Mouse (Mus musculus) forebrain, embryonic 11.5 days (tissue): Measurements from ENCODE around the gene Usp10. TPM values are rescaled to one million over a fixed set of nuclear protein-coding genes. Genes with fewer than 3 reads are reported as not detected.

Experiments used
- ATAC-seq: fragments of 200-750 bp; cut with Nextera tagmentation; replicated peaks from 2 replicates; pipeline ENCODE4 v1.8.0; 2017; ENCODE audit warnings: moderate TSS enrichment; ENCODE audit not compliant: low FRiP score
- DNase-seq: peaks from one replicate; pipeline ENCODE4 v3.0.0-alpha.2; 2017; ENCODE audit warnings: low spot score
- H3K27ac ChIP-seq: fragments of 300-500 bp; sonication (generic); 2 replicates; pipeline ENCODE4 v1.5.1; 2014; ENCODE audit warnings: low read depth, low read length
- H3K27me3 ChIP-seq: fragments of 300-500 bp; sonication (generic); 2 replicates; pipeline ENCODE4 v1.6.1; 2014; ENCODE audit warnings: mild to moderate bottlenecking, low read length, mixed read lengths; ENCODE audit not compliant: control insufficient read depth, insufficient read depth
- H3K36me3 ChIP-seq: fragments of 300-500 bp; sonication (generic); 2 replicates; pipeline ENCODE4 v1.6.1; 2014; ENCODE audit warnings: mild to moderate bottlenecking, low read length, moderate library complexity, mixed read lengths; ENCODE audit not compliant: control insufficient read depth, insufficient read depth
- H3K4me1 ChIP-seq: fragments of 300-500 bp; sonication (generic); replicated peaks from 2 replicates; pipeline ENCODE4 v1.6.1; 2014; ENCODE audit warnings: low read length, mixed read lengths; ENCODE audit not compliant: control insufficient read depth, insufficient read depth
- H3K4me2 ChIP-seq: fragments of 300-500 bp; sonication (generic); 2 replicates; pipeline ENCODE4 v1.6.1; 2014; ENCODE audit warnings: low read depth, mild to moderate bottlenecking, low read length, moderate library complexity, mixed read lengths; ENCODE audit not compliant: severe bottlenecking
- H3K4me3 ChIP-seq: fragments of 300-500 bp; sonication (generic); 2 replicates; pipeline ENCODE4 v1.5.1; 2014; ENCODE audit warnings: low read depth, low read length
- H3K9ac ChIP-seq: fragments of 300-500 bp; sonication (generic); 2 replicates; pipeline ENCODE4 v1.6.1; 2014; ENCODE audit warnings: low read length
- H3K9me3 ChIP-seq: fragments of 300-500 bp; sonication (generic); 2 replicates; pipeline ENCODE4 v1.6.1; 2016; ENCODE audit warnings: low read length, mixed read lengths; ENCODE audit not compliant: control insufficient read depth
- WGBS: fragments of 180-500 bp; shearing (Covaris S2); extraction: QIAGEN DNeasy Blood & Tissue Kit; methylation state at CpG from one replicate; pipeline ENCODE4 v1.1.7; 2014; 5-methylcytosine and 5-hydroxymethylcytosine counted together
- polyA plus RNA-seq: library from polyadenylated mRNA; unstranded; fragments of >200 nt; fragmentation: Nextera tagmentation; extraction: Ambion mirVana; gene quantifications from 2 replicates; pipeline ENCODE4 v1.2.1, GENCODE M21; 2014

Usp10 gene
- polyA plus RNA-seq, 1 experiment from 2014 or later: 209 TPM

DNA sequence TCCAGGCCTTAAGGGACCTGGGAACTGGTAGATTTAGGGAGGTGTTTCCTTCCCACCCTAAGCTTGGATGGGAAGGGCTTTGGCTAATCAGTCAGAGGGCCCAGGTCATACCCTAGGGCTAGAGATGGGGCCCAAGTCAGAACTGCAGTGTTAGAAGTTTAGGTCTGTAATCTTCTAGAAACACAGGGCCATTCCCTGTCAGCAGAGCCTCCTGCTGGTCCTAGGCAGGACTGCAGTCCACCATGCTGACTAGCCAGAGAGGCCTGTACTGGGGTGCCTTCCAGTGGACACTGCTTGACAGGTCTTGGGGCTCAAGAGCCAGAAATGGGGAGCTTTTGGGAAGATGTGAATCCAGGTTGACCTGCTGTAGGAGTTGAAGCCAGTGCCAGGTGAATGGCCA, 73.9 kb downstream of the Usp10 start:
- H3K9me3 ChIP-seq: no peaks in the 10 kb centered on the region
- H3K9ac ChIP-seq: no peak overlapping the region
- no peaks in the 10 kb centered on the region for H3K4me1 ChIP-seq
- DNase-seq: no peak
- no peaks in the 10 kb centered on the region for H3K36me3 ChIP-seq
- ATAC-seq: no peak
- no peak overlapping the region for H3K27ac ChIP-seq
- no peak overlapping the region for H3K4me3 ChIP-seq
- no peaks in the 10 kb centered on the region for H3K27me3 ChIP-seq
- no peak overlapping the region for H3K4me2 ChIP-seq

DNA sequence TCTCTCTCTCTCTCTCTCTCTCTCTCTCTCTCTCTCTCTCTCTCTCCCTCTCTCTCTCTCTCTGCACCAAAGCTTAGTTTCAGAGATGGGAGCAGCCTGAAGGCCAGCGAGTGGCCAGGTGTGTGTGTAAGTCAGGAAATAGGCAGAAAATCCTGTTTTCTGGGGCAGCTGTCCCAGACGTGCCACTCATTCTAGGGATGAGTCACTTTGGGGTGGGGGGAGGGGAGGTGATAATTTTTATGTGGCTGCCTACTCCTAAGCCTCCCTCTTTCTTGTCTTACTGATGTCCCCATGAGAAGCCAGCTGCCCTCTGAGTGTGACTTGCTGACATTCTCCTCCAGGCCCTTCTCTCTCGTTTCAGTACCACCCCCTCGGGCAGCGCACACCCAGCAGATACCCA, 76.0 kb downstream of the Usp10 start:
- Histone ChIP-seq H3K27ac (no peak overlapping the region), H3K36me3 (no peaks in the 10 kb centered on the region), H3K9me3 (no peaks in the 10 kb centered on the region), H3K4me3 (no peak overlapping the region), H3K27me3 (no peaks in the 10 kb centered on the region), H3K4me2 (no peak overlapping the region), H3K4me1 (no peaks in the 10 kb centered on the region), H3K9ac (no peak overlapping the region)
- WGBS: 79% methylated on average over 5 of the region's 5 CpGs
- no peak for DNase-seq
- no peak for ATAC-seq

DNA sequence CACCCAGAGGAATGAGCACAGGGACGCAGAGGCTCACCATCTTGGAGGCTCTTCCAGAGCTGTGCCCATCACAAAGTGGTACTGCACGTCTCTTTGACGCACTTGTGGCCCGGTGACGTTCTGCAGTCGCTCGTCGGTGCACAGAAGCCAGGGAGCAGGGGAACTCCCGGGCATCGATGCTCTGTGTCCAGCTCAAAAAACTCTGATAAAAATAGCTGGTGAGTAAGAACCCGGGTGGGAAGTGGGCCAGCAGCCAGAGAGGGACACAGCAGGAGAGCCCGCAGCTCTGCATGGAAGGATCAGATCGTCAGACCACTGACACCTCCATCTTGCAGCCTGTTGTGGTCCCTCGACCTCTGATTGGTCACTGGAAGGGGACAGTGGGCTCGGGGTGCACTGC, 77.9 kb downstream of the Usp10 start:
- WGBS: 76% methylated on average over 15 of the region's 15 CpGs

GRCm38 (mm10) chr8:119992249-119992648, 82.1 kb downstream of the Usp10 start, which contains the start of gene Crispld2:
Gene Crispld2 (plus strand): TSS chr8:119992438.
- H3K27me3 ChIP-seq: peaks cover 17% of the 10 kb centered on the region
- 0 out of 2 replicates have a peak within 1 kb of the TSS, but pooled peaks have one; percentile 37 for H3K9ac ChIP-seq
- 0% methylated on average over 25 of the region's 25 CpGs for WGBS

More for the DNA sequence above, 77.9 kb downstream of the Usp10 start:
- peaks cover 4% of the 10 kb centered on the region; the same call in 1 of the 2 replicates for H3K4me1 ChIP-seq
- no peak overlapping the region for H3K4me2 ChIP-seq
- H3K4me3 ChIP-seq: no peak overlapping the region
- peaks cover 13% of the 10 kb centered on the region; the same call in 1 of the 2 replicates for H3K27me3 ChIP-seq
- ATAC-seq (no peak), DNase-seq (no peak)
- no peak overlapping the region for H3K9ac ChIP-seq
- H3K36me3 ChIP-seq: no peaks in the 10 kb centered on the region
- H3K27ac ChIP-seq: no peak overlapping the region
- no peaks in the 10 kb centered on the region for H3K9me3 ChIP-seq

GRCm38 (mm10) chr8:119994114-119994513, 84.0 kb downstream of the Usp10 start:
- no peak overlapping the region for H3K4me3 ChIP-seq
- no peaks in the 10 kb centered on the region for H3K36me3 ChIP-seq
- H3K9me3 ChIP-seq: no peaks in the 10 kb centered on the region
- peaks cover 17% of the 10 kb centered on the region for H3K27me3 ChIP-seq
- H3K4me2 ChIP-seq: no peak overlapping the region
- 86% methylated on average over 7 of the region's 7 CpGs for WGBS
- DNase-seq (no peak), ATAC-seq (no peak)
- no peak overlapping the region for H3K27ac ChIP-seq
- no peak overlapping the region for H3K9ac ChIP-seq
- H3K4me1 ChIP-seq: peaks cover 4% of the 10 kb centered on the region; the same call in 1 of the 2 replicates

More at GRCm38 (mm10) chr8:119992249-119992648, 82.1 kb downstream of the Usp10 start, which contains the start of gene Crispld2:
- H3K4me1 ChIP-seq: peaks cover 4% of the 10 kb centered on the region; the same call in 1 of the 2 replicates
- no peaks in the 10 kb centered on the region for H3K9me3 ChIP-seq
- DNase-seq (peak; percentile 93), ATAC-seq (peak; percentile 92)
- H3K4me2 ChIP-seq: peak within 1 kb of the TSS; percentile 60
- no peak within 1 kb of the TSS for H3K27ac ChIP-seq
- no peaks in the 10 kb centered on the region for H3K36me3 ChIP-seq
- H3K4me3 ChIP-seq: peak within 1 kb of the TSS; percentile 29

DNA sequence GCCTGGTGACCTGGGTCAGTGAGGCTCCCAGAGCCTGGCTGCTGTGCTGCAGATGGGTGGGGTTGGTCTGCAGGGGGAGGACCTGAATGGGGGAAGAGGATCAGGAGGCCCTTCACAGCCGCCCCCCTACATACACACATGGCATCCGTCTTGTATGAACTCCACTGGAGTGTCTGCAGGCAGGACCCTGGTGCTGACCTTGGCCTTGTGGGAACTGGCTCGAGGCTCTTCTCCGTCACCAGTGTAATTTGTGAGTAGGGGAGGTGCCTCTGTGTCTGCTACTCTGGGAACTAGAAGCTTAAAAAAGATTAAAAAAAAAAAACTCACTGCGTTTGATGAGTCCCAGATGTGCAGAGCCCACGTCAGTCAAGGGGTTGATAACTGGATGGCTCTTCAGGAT, 84.4 kb downstream of the Usp10 start:
- Histone ChIP-seq H3K4me1 (peaks cover 4% of the 10 kb centered on the region; the same call in 1 of the 2 replicates), H3K4me2 (no peak overlapping the region), H3K9ac (no peak overlapping the region), H3K27ac (no peak overlapping the region), H3K27me3 (peaks cover 17% of the 10 kb centered on the region), H3K36me3 (no peaks in the 10 kb centered on the region), H3K4me3 (no peak overlapping the region), H3K9me3 (no peaks in the 10 kb centered on the region)
- 69% methylated on average over 6 of the region's 6 CpGs for WGBS
- DNase-seq (no peak), ATAC-seq (no peak)

- Histone ChIP-seq H3K9ac (no peak overlapping the region), H3K9me3 (no peaks in the 10 kb centered on the region), H3K4me3 (no peak overlapping the region), H3K4me2 (no peak overlapping the region), H3K27ac (no peak overlapping the region), H3K36me3 (no peaks in the 10 kb centered on the region), H3K27me3 (peaks cover 9% of the 10 kb centered on the region), H3K4me1 (peaks cover 4% of the 10 kb centered on the region; the same call in 1 of the 2 replicates)
- 91% methylated on average over 4 of the region's 4 CpGs for WGBS
- ATAC-seq (no peak), DNase-seq (no peak)
Observed at GRCm38 (mm10) chr8:119997266-119997665, 87.1 kb downstream of the Usp10 start.

DNA sequence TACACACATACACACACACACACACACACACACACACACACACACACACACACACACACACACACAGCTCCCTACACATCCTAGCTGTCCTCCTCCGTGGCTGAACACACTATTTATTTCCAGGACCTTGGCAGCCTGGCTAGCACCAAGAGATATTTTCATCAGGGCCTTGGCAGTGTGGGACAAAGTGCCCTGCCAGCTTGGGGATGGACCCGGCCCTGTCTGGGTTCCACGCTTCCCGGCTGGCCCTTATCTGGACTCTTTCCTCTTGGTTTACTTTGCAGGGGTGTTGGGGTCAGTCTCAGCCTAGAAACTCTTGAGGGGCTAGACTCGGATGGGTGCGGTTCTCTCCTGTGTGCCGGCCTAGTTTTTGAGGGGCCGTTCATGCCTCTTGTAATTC, 90.3 kb downstream of the Usp10 start:
- Histone ChIP-seq H3K4me1 (no peaks in the 10 kb centered on the region), H3K27me3 (no peaks in the 10 kb centered on the region), H3K9ac (no peak overlapping the region), H3K4me2 (no peak overlapping the region), H3K4me3 (no peak overlapping the region), H3K9me3 (no peaks in the 10 kb centered on the region), H3K36me3 (no peaks in the 10 kb centered on the region), H3K27ac (no peak overlapping the region)
- DNase-seq (no peak), ATAC-seq (no peak)
- WGBS: 75% methylated on average over 8 of the region's 8 CpGs

- ATAC-seq (no peak), DNase-seq (no peak)
- Histone ChIP-seq H3K27ac (no peak overlapping the region), H3K27me3 (no peaks in the 10 kb centered on the region), H3K9ac (no peak overlapping the region), H3K36me3 (no peaks in the 10 kb centered on the region), H3K4me1 (no peaks in the 10 kb centered on the region), H3K9me3 (no peaks in the 10 kb centered on the region), H3K4me2 (no peak overlapping the region), H3K4me3 (no peak overlapping the region)
- WGBS: 70% methylated on average over 7 of the region's 7 CpGs
Observed at GRCm38 (mm10) chr8:120001712-120002111, 91.6 kb downstream of the Usp10 start.
